Mouse (Mus musculus) v-Abl transformed pro-B cells (cell line): ENCODE measurements at regions not wholly inside any gene's neighbourhood (a gene's known extent, or its start where the extent isn't known, plus 50 kb on each side); places are given as distances from the start of the nearest gene placed in this dataset.

ENCODE experiments used
- in situ Hi-C, 2 experiments: fragments of 400-800 bp; cut with MboI; formaldehyde crosslinking; loops; one replicate each; pipeline ENCODE4 v1.15.1; 2025; ENCODE audit not compliant: unreplicated experiment in 2 of 2

DNA sequence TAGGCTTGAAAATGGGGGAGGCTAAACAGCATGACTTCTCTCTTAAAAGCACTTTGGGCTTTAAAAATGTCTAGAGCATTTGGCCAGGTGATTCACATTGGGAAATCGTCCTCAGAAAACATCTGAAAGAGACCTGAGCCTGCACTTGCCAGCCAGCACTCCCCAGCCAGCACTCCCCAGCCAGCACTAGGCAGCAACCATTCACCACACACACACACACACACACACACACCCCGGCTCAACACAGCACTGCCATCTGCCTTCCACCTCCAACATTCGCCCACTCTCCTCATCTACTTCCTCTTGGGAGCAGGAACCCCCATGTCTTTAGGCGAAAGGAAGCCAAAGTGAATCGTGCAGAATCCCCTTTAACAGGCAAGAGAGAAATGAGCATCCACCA, 85.4 kb downstream of the Atp23 start:
- in situ Hi-C loops: loop anchor here (10.0 kb wide), 2 partner anchors 151 to 281 kb away; no protein-coding TSS in a partner anchor

DNA sequence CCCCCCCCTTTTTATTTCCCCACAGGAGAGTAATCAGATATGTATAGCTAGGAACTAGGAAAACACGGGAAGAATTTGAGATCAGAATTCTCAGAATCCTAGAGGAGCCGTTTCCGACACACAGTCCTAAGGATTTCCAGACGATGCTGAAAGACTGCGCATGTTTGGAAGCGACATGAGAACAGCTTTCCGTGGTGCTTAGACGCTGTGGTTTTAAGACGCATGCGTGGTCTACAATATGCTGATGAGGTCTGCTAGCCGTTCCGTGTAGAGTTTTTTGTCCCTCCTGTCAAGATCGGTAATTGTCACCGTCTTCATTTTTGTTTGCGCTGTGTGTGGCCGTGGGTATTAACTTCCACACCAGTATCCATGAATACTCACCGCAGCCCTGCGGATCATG, 86.2 kb downstream of the Atp23 start:
- in situ Hi-C loops: loop anchor here (10.0 kb wide), 2 partner anchors 150 to 280 kb away; no protein-coding TSS in a partner anchor

DNA sequence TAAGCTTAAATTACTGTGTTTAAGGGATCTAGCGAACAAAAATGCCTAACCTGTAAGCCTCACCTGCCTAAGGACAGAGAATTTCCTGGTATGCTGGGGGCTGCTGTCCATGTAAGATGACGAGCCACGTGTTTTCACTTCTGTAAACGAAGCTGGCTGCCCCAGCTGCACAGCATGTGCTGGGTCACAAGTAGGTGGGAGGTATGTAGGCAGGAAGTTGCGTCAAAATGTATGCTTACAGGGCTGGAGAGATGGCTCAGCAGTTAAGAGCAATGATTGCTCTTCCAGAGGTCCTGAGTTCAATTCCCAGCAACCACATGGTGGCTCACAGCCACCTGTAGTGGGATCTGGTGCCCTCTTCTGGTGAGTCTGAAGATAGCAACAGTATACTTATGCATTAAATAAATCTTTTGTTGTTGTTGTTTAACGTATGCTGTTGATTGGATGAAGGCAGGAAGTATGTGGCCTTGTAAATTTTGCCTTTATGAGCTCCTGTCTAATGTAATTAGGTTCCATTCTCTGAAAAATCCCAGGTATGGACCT, 88.0 kb downstream of the Atp23 start:
- in situ Hi-C loops: loop anchor here (10.0 kb wide), 2 partner anchors 148 to 278 kb away; no protein-coding TSS in a partner anchor

DNA sequence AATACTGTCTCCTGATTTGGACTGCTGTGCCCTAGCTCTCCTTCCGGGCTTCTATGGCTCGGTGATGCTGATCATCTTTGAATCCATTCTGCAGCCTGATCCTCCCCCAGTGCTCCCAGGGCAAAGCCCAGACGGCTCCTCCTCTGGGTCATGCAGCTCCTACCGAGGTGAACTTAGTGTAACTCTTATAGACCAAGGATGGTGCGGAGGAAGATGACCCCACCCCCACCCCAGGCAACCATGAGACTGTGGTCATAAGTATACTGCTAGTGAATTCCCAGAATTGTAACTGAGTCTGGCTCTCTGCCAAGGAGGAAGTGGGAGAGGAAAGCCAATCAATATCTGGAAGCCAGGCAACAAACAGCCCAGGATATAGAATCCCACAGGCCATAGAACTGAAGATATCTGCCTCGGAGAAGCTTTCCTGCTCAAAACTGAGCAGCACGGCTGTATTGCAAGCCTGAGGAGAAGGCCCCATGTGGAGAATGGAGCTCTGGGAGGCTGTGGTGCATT, 88.9 kb downstream of the Atp23 start:
- in situ Hi-C loops: loop anchor here (10.0 kb wide), 2 partner anchors 147 to 277 kb away; no protein-coding TSS in a partner anchor

DNA sequence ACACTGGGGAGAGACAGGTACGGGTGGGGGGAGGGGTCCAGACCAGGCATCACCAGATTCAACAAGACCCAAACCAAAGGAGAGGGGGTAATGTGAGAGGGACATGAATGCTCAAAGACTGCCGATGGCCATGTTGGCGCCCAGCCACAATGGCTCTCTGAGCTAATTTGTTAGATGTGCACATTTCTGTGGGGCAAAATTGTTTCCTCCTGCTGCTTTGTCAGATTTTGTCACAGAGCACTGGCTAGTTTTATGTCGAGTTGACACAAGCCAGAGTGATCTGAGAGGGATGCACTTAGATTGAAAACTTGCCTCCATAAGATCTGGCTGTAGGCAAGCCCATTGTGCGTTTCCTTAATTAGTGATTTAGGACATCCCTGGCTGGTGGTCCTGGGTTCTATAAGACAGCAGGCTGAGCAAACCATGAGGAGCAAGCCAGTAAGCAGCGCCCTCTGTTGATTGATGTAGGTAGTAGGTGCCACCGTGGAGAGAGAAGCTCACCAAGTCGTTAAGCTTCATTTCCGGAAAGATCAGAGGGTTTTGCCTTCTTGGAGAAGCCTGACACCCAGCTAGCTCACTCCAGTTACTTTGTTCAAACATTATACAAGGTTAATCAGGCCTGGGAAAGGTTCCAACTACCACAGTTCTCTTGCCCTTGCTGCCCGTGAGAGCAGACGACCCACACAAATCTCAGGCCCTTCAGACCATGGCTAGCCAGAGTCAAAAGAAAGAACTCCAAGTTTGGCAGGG, 90.6 kb downstream of the Atp23 start:
- in situ Hi-C loops: loop anchor here (10.0 kb wide), 2 partner anchors 146 to 276 kb away; no protein-coding TSS in a partner anchor

DNA sequence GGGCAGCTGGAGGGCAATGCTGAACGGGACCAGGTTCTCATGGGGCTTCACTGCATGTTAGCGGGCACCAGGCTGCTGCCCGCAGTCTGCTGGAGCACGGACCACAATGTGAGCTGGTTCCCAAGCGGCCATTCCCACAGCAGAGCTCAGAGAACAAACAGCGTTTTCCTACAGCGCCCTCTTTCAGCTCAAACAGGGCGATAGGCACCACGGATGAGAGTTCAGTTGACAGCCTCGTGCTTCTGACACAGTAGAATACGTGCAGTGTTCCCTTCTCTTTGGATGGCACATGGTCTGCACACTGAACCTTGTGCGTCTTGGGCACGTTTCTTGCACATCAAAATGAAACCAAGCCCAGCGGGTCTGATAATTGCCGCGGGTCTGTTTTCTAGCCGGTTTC, 91.6 kb downstream of the Atp23 start:
- in situ Hi-C loops: no loop called here

DNA sequence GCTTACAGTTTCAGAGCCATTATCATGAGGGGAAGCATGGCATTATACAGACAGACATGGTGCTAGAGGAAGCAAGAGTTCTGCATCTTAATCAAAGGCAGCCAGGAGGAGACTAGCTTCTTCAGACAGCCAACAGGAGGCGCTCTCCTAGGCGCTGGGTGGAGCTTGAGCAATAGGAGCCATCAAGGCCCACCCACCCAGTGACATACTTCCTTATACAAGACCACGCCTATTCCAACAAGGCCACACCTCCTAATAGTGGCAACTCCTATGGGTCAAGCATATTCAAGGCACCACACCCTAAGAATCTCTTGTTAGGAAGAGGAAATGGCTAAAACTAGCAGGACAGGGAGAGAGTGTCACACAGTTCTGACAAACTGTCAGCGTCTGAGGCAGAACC, 94.3 kb downstream of the Atp23 start:
- in situ Hi-C loops: no loop called here

DNA sequence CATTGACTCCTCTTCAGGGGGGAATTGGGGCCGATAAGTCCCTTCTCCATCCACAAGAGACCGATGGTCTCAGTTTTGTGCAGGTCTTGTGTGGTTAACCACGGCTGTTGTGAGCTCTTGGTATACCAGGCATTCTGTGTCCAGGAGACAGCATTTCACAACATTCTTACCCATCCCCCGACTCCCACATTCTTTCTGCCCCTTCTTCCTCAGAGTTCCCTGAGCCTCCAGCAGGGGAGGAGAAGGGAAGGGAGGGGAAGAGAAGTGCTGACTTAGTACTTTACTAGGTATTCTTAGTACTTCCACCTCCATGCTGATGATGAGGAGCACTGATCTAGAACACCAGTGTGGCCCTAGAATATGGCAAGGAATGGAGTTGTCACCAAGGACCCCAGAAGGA, 98.4 kb downstream of the Atp23 start:
- in situ Hi-C loops: no loop called here

DNA sequence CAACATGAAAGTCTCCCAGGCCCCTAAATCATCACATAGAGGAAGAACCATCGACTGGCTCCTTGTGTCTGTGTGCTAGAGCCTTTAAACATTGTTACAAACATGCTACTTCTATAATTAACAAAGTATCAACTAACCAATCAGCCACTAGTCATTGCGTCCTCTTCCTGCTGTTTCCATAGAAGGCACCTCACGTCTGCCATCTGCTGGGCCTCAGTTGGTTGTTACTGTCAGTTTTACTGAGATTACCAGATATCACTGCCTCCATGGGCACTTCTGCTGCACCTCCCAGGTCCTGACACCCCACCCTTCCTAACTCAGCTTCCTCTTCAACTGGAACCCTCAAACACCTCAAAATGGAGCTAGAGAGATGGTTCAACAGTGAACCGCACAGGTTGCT, 101.8 kb downstream of the Atp23 start:
- in situ Hi-C loops: loop anchor here in 1 of 2 experiments (10.0 kb wide), 1 partner anchor 135 kb away; no protein-coding TSS in a partner anchor

DNA sequence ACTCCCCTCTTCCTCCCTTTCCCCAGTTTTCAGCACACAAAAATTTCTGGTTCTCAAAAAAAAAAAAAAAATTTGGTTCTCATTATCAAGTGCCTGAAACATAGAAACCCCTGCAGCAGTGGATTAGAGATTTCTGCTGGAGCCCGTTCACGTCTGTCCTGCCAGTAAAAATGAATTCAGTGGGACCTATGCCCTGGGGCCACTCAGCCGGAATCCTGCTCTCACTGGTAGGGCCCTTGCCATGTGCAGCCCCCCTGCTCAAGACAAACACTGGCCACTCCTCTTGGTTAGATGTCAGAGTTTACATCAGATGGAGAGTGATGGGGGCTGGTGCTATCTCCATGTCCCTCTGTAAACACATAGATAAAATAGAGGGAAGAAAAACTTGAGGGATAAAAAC, 108.0 kb downstream of the Atp23 start:
- in situ Hi-C loops: loop anchor here in 1 of 2 experiments (10.0 kb wide), 1 partner anchor 128 kb away; no protein-coding TSS in a partner anchor

DNA sequence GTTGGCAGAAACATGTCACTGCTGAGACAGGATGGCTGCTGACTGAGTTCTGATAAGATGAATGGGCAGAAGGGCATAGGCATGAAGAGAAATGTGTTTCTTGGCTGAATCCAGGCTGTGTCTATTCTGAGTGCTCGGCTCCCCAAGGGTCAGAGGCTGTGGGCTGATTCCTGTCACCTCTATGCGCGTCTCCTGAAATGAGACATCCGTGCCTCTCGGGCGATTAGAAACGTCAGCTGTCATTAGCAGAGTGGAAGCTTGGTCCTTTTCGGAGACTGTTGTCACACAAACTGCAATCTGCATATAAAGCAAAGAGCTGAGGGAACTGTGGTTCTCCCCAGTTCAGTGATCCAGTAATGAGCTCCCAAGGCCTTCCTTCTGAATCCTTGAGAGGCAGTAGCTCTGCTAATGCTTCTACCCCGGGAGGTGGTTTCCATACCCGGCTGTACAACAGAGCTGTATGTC, 108.8 kb downstream of the Atp23 start:
- in situ Hi-C loops: loop anchor here in 1 of 2 experiments (10.0 kb wide), 1 partner anchor 128 kb away; no protein-coding TSS in a partner anchor

DNA sequence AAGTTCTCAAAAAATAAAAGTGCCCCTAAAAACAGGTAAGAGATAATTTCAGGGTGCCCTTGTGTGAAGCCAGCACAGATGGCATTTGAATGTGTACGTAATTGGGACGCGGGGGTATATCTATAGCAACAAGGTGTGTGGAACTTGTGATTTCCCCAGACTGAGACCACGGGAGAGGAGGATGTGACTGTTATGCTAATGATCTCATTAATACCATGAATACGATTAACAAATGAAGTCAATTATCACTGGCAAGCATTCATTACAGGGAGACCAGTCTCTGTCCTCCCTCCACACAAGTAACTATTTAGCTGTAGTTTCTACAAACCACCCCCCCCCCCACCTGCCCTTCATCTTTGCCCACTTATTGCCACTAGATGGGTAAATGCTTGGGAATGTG, 112.9 kb downstream of the Atp23 start:
- in situ Hi-C loops: no loop called here

DNA sequence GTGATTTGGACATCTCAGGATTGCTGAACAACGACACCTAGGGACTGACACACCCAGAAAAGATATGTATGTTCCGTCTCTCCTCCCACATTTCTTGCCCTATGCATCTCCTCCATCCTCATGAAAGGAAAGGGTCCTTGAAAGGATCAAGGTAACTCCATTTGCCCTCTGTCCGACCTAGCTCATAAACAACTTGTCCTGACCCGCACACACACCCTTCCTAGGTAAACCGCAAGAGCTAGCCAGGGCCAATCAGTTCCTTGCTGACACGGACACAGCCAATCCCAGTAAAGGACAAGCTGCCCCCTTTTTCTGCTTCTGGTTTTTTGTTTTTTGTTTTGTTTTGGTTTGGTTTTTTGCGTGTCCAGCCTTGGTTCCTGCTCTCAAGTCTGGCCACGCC, 118.0 kb downstream of the Atp23 start:
- in situ Hi-C loops: no loop called here

DNA sequence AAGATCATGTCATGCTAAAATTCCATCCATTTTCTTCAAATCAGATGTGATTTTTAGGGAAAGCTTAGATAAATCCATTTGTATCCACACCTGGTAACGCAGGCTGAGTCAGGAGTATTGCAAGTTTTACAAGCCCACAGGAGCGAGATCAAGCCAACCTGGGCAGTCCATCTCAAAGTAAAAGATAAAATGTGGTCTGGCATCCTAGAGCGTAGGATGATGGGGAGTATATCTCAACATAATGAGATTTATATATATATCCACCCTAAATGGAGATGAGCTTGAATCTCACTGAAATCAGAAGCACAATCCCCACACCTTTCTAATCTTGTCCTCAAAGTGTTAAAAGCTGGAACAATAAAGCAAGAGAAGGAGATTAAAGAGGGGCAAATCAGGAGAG, 124.6 kb downstream of the Atp23 start:
- in situ Hi-C loops: no loop called here

DNA sequence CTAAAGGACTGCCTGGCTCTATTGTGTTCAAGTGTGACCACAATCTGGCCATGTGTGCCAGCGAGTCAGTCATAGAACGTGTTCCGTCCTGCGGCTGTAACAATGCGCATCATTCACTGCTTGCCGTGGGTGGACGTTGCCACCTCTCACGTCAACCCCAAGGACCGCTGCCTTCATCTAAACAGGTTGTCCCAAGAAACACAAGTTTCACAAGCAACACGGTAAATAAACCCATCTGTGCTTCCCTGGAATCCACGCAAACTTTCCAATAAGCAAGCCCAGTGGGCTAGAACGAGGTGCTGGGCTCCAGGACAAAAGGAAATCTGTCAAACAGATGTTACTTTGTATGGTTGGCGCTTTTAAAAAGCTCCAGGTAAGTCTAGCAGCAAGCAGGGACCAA, 125.2 kb downstream of the Atp23 start:
- in situ Hi-C loops: no loop called here

DNA sequence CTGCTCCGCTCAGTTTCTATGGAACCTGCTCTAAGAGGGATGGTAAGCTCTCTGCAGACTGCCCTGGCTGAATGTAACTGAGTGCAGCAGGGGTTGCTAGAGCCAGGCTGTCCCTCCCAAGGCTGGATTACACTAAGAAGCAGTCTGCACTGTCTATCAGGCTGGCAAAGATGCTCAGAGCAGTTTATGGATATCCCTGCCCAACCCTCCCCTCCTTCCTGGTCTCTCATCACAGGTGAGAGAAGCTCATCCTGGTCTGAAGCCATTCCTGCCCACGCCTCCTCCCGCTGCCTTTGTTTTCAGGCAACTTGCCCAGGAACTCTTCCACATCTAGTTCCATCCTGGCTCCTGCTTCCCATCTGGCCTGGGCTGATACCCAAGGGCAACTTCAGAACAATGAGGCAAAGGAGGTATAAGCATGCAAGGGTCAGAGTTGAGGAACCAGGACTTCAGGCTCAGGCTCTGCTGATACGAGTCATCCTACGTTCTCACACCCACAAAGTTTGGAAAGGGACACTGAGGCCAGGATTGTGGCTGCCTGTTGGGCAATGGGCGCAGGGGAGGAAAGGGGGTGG, 130.6 kb downstream of the Atp23 start:
- in situ Hi-C loops: no loop called here

DNA sequence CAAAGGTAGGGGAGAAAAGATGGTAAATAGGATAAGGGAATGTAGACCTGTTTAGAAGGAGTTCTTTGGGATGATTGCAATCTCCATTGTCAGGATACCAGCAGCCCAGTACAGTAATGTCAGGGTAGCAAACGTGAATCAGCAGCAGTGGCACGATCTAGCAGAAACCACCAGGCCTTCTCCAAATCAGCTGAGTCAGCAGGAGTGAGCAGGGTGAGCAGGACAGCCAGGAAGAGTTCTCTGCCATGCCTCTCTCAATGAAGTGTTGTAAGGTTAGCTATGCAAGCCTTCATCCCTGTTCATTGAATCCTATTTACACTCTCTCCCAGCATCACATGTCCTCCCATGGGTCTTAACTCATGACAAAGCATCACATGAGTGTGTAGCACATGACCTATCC, 135.5 kb downstream of the Atp23 start:
- in situ Hi-C loops: no loop called here

DNA sequence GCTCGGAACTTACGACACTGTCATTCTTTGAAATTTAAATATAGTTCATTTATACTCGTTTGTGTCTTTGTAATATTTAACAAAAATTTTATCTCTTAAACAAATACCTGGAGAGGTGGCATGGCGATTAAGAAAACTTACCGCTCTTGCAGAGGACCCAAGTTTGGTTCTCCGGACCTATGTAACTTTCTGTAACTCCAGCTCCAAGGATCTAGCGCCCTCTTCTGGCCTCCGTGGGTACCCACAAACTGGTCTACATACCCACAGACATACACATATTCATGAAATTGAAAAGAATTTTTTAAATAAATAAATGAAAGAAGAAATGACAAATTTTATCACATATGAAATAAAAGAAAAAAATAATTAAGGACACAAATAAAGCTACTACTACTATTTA, 136.4 kb downstream of the Atp23 start:
- in situ Hi-C loops: no loop called here

DNA sequence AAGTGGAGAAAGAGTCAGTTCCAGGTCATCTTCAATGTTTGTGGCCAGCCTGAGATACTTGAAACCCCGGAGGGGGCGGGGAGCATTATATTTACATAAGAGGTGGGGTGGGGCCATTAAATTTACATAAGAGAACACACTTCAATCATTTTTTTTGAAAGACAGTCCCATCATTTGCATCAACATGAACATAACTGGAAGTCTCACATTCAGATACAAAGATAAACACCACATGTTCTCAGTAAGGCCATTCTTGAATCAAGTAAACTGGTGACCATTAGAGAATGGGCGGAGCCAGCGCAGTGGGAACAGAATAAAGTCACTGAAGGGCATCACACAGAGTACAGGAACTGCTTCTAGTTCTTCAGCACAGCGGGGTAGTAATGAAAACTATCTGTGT, 137.2 kb downstream of the Atp23 start:
- in situ Hi-C loops: no loop called here

DNA sequence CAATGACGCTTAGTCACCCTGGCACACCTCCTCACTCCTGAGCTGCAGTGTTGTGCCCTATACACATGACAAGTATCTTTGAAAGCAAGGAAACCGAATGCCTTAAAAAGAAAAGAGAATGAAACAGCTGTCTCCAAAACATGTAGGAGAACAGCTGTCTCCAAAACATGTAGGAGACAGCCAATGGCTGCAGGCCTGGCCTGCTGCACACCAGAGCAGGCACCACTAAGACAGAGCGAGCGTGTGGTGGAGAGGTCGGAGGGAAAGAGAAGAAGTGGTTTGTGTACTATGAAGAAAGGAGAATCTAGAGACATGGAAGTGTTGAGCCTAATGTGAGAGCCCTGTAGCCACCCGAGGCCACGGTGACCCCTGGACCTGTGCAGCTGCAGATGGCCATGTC, 142.5 kb downstream of the Atp23 start:
- in situ Hi-C loops: no loop called here

DNA sequence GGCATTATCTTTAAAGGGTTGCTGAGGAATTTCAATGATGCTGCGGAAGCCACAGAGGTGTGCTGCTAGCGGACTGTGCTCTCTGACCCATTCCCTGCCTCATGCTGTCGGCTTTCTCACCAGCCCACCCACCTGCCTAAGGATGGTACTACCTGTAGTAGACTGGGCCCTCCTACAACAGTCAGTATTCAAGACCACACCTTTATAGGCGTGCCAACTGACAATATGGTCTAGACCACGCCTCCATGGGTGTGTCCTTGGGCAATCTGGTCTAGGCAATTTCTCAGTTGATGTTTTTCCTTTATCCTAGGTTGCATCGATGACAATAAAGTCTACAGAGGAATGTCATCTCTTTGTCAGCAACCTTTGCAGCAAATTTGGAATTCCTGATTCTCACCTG, 148.0 kb downstream of the Atp23 start:
- in situ Hi-C loops: no loop called here
